Comparison of ENCODE assay signal across 8 mouse cellular contexts in genomic region chr7:102250631-102251214, GRCm38 (mm10). TPM values are rescaled to one million over a fixed set of nuclear protein-coding genes. Genes with fewer than 3 reads are reported as not detected.
DNase-seq lines count a peak whose midpoint lies in the region; ATAC-seq and TF ChIP-seq lines count a peak whose summit lies in the region.

No protein-coding gene starts in this region.

- peak; percentile 58 for ATAC-seq in G1E (ENCODE audit: extremely low read depth, insufficient number of reproducible peaks, low FRiP score, poor library complexity, severe bottlenecking)
- ATAC-seq in forebrain, embryonic 13.5 days: peak; percentile 81
- peak; percentile 81 for ATAC-seq in heart, postnatal 0 days (ENCODE audit: insufficient read depth, low read depth)
- ATAC-seq in liver, embryonic 13.5 days (ENCODE audit: low read depth): peak; percentile 72

- peak overlapping the region; percentile 72 for H3K27ac ChIP-seq in forebrain, embryonic 13.5 days
- peak overlapping the region; percentile 97 for H3K27ac ChIP-seq in heart, postnatal 0 days (ENCODE audit: low read depth)
- H3K27ac ChIP-seq in liver, embryonic 13.5 days: peak overlapping the region; percentile 98

- H3K9ac ChIP-seq in forebrain, embryonic 13.5 days: peak overlapping the region; percentile 76
- H3K9ac ChIP-seq in heart, postnatal 0 days (replicated peaks; ENCODE audit: low read depth, low read length): peak overlapping the region; percentile 88
- peak overlapping the region; percentile 93 for H3K9ac ChIP-seq in liver, embryonic 13.5 days

- peak; percentile 34; the same call in 1 of the 2 replicates for TF ChIP-seq CTCF in G1E (IDR thresholded peaks at IDR 0.05; ENCODE audit: low read depth, low read length)
- TF ChIP-seq CTCF in heart, postnatal 0 days (IDR thresholded peaks at IDR 0.05; ENCODE audit: low read depth): peak; percentile 77

- peaks cover 29% of the 10 kb centered on the region for H3K36me3 ChIP-seq in G1E (replicated peaks)
- no peaks in the 10 kb centered on the region for H3K36me3 ChIP-seq in forebrain, embryonic 13.5 days (ENCODE audit: poor library complexity, severe bottlenecking)
- no peaks in the 10 kb centered on the region for H3K36me3 ChIP-seq in heart, postnatal 0 days (replicated peaks; ENCODE audit: control insufficient read depth, insufficient read depth, low read length)
- H3K36me3 ChIP-seq in liver, embryonic 13.5 days: no peaks in the 10 kb centered on the region

- H3K27me3 ChIP-seq in G1E (ENCODE audit: insufficient read depth, low read length): no peaks in the 10 kb centered on the region
- no peaks in the 10 kb centered on the region for H3K27me3 ChIP-seq in forebrain, embryonic 13.5 days
- H3K27me3 ChIP-seq in heart, postnatal 0 days (ENCODE audit: control insufficient read depth, insufficient read depth, low read length): no peaks in the 10 kb centered on the region
- no peaks in the 10 kb centered on the region for H3K27me3 ChIP-seq in liver, embryonic 13.5 days

- WGBS in forebrain, embryonic 13.5 days: under 1% methylated on average over 31 of the region's 33 CpGs
- WGBS in heart, postnatal 0 days: 1% methylated on average over 33 of the region's 33 CpGs
- under 1% methylated on average over 33 of the region's 33 CpGs for WGBS in liver, embryonic 13.5 days (ENCODE audit: insufficient replicate concordance)

- no peaks in the 10 kb centered on the region for H3K9me3 ChIP-seq in G1E (replicated peaks)
- no peaks in the 10 kb centered on the region for H3K9me3 ChIP-seq in forebrain, embryonic 13.5 days (replicated peaks)
- H3K9me3 ChIP-seq in heart, postnatal 0 days (replicated peaks; ENCODE audit: control insufficient read depth, low read length): no peaks in the 10 kb centered on the region
- no peaks in the 10 kb centered on the region for H3K9me3 ChIP-seq in liver, embryonic 13.5 days (replicated peaks)

- peak overlapping the region; percentile 86 for H3K4me3 ChIP-seq in G1E (ENCODE audit: low read depth, low read length)
- peak overlapping the region; percentile 52 for H3K4me3 ChIP-seq in forebrain, embryonic 13.5 days
- peak overlapping the region; percentile 93 for H3K4me3 ChIP-seq in heart, postnatal 0 days (ENCODE audit: low read depth, low read length)
- peak overlapping the region; percentile 90 for H3K4me3 ChIP-seq in liver, embryonic 13.5 days (replicated peaks)

- TF ChIP-seq EP300 in heart, postnatal 0 days (IDR thresholded peaks at IDR 0.05; ENCODE audit: low read depth): no peak; the same call in 1 of the 2 replicates

- peak; percentile 90 for DNase-seq in G1E (ENCODE audit: low spot score)
- peak; percentile 84 for DNase-seq in cerebellum, adult 11 months
- DNase-seq in heart, postnatal 0 days (ENCODE audit: low spot score): peak; percentile 72
- DNase-seq in kidney, postnatal 36 days: peak; percentile 94 to 97
- DNase-seq in liver, embryonic 13.5 days: peak; percentile 81
- peak; percentile 93 to 94 for DNase-seq in natural killer cell, adult 2 months (ENCODE audit: low spot score in 2 of 2)
- DNase-seq in telencephalon, adult 2 months (ENCODE audit: low read depth, low spot score): peak; percentile 58

- H3K4me1 ChIP-seq in G1E (ENCODE audit: insufficient read depth, low read depth, low read length): peaks cover 66% of the 10 kb centered on the region
- H3K4me1 ChIP-seq in forebrain, embryonic 13.5 days: peaks cover 36% of the 10 kb centered on the region
- H3K4me1 ChIP-seq in heart, postnatal 0 days (ENCODE audit: control insufficient read depth, insufficient read depth): peaks cover 28% of the 10 kb centered on the region
- peaks cover 64% of the 10 kb centered on the region for H3K4me1 ChIP-seq in liver, embryonic 13.5 days (replicated peaks)

- peak overlapping the region; percentile 67 for H3K4me2 ChIP-seq in forebrain, embryonic 13.5 days
- H3K4me2 ChIP-seq in heart, postnatal 0 days (ENCODE audit: low read depth, low read length): peak overlapping the region; percentile 81
- peak overlapping the region; percentile 98 for H3K4me2 ChIP-seq in liver, embryonic 13.5 days

RNA-seq across cellular contexts. Expression of gene Rhog, which starts 5.1 kb away (rescaled TPM):
- 240 and 241 TPM in 2 replicates for total RNA-seq in G1E (2014; fragmentation: Nextera tagmentation)
- 50.4 and 68.5 TPM in 2 replicates for total RNA-seq in G1E (2017)
- polyA plus RNA-seq in G1E (2012): 121 and 212 TPM in 2 replicates
- polyA plus RNA-seq in forebrain, embryonic 13.5 days (2015; fragmentation: Nextera tagmentation; extraction: Ambion mirVana): 18.4 and 20.2 TPM in 2 replicates
- total RNA-seq in heart, postnatal 0 days (2014; rRNA removed; ENCODE audit: low replicate concordance): 24.6 and 31.3 TPM in 2 replicates
- 34.7 and 36.7 TPM in 2 replicates for polyA plus RNA-seq in heart, postnatal 0 days (2015; fragmentation: Nextera tagmentation; extraction: Ambion mirVana)
- polyA plus RNA-seq in liver, embryonic 13.5 days (2015; fragmentation: Nextera tagmentation; extraction: Ambion mirVana): 56.0 and 58.2 TPM in 2 replicates

RNA-seq across cellular contexts. Expression of gene Stim1, which starts 16.9 kb away (rescaled TPM):
- 25.8 and 27.3 TPM in 2 replicates for total RNA-seq in G1E (2014; fragmentation: Nextera tagmentation)
- total RNA-seq in G1E (2017): 24.2 and 25.1 TPM in 2 replicates
- polyA plus RNA-seq in G1E (2012): 20.2 and 35.8 TPM in 2 replicates
- 8.2 and 8.3 TPM in 2 replicates for polyA plus RNA-seq in forebrain, embryonic 13.5 days (2015; fragmentation: Nextera tagmentation; extraction: Ambion mirVana)
- total RNA-seq in heart, postnatal 0 days (2014; rRNA removed; ENCODE audit: low replicate concordance): 28.1 and 59.0 TPM in 2 replicates
- 11.4 and 11.6 TPM in 2 replicates for polyA plus RNA-seq in heart, postnatal 0 days (2015; fragmentation: Nextera tagmentation; extraction: Ambion mirVana)
- polyA plus RNA-seq in liver, embryonic 13.5 days (2015; fragmentation: Nextera tagmentation; extraction: Ambion mirVana): 13.3 and 15.0 TPM in 2 replicates

RNA-seq across cellular contexts. Expression of gene Pgap2, which starts 40.7 kb away (rescaled TPM):
- total RNA-seq in G1E (2014; fragmentation: Nextera tagmentation) (60.1 and 61.9 TPM in 2 replicates), G1E (2017) (24.1 and 27.8 TPM in 2 replicates)
- 18.0 and 19.1 TPM in 2 replicates for polyA plus RNA-seq in G1E (2012)
- polyA plus RNA-seq in forebrain, embryonic 13.5 days (2015; fragmentation: Nextera tagmentation; extraction: Ambion mirVana): 50.6 and 52.4 TPM in 2 replicates
- total RNA-seq in heart, postnatal 0 days (2014; rRNA removed; ENCODE audit: low replicate concordance): 79.5 and 117 TPM in 2 replicates
- 60.9 TPM in 2 replicates for polyA plus RNA-seq in heart, postnatal 0 days (2015; fragmentation: Nextera tagmentation; extraction: Ambion mirVana)
- 23.3 and 27.3 TPM in 2 replicates for polyA plus RNA-seq in liver, embryonic 13.5 days (2015; fragmentation: Nextera tagmentation; extraction: Ambion mirVana)

RNA-seq across cellular contexts. Expression of gene Nup98, which starts 40.7 kb away (rescaled TPM):
- total RNA-seq in G1E (2014; fragmentation: Nextera tagmentation) (172 and 179 TPM in 2 replicates), G1E (2017) (54.4 and 60.5 TPM in 2 replicates)
- polyA plus RNA-seq in G1E (2012): 8.4 and 11.3 TPM in 2 replicates
- 27.2 and 30.0 TPM in 2 replicates for polyA plus RNA-seq in forebrain, embryonic 13.5 days (2015; fragmentation: Nextera tagmentation; extraction: Ambion mirVana)
- total RNA-seq in heart, postnatal 0 days (2014; rRNA removed; ENCODE audit: low replicate concordance): 28.0 and 36.0 TPM in 2 replicates
- 10.6 and 12.2 TPM in 2 replicates for polyA plus RNA-seq in heart, postnatal 0 days (2015; fragmentation: Nextera tagmentation; extraction: Ambion mirVana)
- 16.9 and 20.7 TPM in 2 replicates for polyA plus RNA-seq in liver, embryonic 13.5 days (2015; fragmentation: Nextera tagmentation; extraction: Ambion mirVana)

Comparison
In these comparisons a context has a peak if more than half of its experiments do, and no peak if none do; other contexts are left out.
1. Peak in every context shown above with its lines: DNase-seq, ATAC-seq, H3K4me3 ChIP-seq and H3K27ac ChIP-seq.